Mouse (Mus musculus) bone marrow macrophage, adult 2 months (primary cell): ENCODE data around the gene Gm20388.

Experiments
- CTCF ChIP-seq: IDR thresholded peaks from 2 replicates; pipeline ENCODE4 v1.5.1; 2012; ENCODE audit warnings: low read depth, mild to moderate bottlenecking, low read length, moderate library complexity
- POLR2A ChIP-seq: IDR thresholded peaks from 2 replicates; pipeline ENCODE4 v1.6.1; 2012; ENCODE audit warnings: mild to moderate bottlenecking, low read depth, low read length, borderline replicate concordance

DNA sequence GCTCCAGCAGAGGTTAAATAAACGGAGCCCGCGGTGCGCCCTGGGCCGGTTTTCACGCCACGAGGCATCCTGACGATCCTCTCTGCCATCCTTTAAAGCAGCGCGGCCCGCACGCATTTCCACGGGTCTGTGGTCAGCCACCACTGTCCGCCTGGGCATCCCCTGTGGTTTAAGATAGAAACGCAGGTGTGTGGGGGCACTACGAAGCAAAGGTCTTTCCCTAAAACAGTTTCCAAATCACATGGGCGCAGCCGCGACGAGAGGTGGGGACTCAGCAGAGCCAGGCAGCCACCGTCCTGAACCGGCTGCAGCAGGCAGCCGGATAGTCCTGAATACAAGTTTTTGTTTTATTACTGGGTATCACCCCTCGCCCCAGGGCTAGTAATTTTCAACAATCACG is 972.7 kb downstream of the Gm20388 start:
- TF ChIP-seq CTCF, result no peak
- no peak for TF ChIP-seq POLR2A
